Mouse (Mus musculus): ENCODE data around the gene Arf5. TPM values are rescaled to one million over a fixed set of nuclear protein-coding genes. Genes with fewer than 3 reads are reported as not detected.

Gene Arf5
- total RNA-seq (2022) = 100 to 1,000 TPM; 230 to 256 (median 247) TPM

- peak; percentile 80 to 89 for DNase-seq (ENCODE audit: low spot score in 2 of 2)
Observed at GRCm38 (mm10) chr6:28423313-28423712, at the start of gene Arf5. Arf5 (plus strand) TSS chr6:28423560.

- no peak for DNase-seq (ENCODE audit: low spot score in 2 of 2)
Observed at GRCm38 (mm10) chr6:28381983-28382382, 41.4 kb upstream of the Arf5 start.

- DNase-seq (ENCODE audit: low spot score in 2 of 2) = no peak
Observed at GRCm38 (mm10) chr6:28385169-28385568, 38.2 kb upstream of the Arf5 start.

- no peak for DNase-seq (ENCODE audit: low spot score in 2 of 2)
Observed at GRCm38 (mm10) chr6:28389038-28389437, 34.3 kb upstream of the Arf5 start.

GRCm38 (mm10) chr6:28396051-28396852 lies 27.1 kb upstream of the Arf5 start:
- DNase-seq (ENCODE audit: low spot score in 2 of 2) = no peak

GRCm38 (mm10) chr6:28396853-28397457 lies 26.4 kb upstream of the Arf5 start:
- no peak for DNase-seq (ENCODE audit: low spot score in 2 of 2)

GRCm38 (mm10) chr6:28397681-28398203 lies 25.6 kb upstream of the Arf5 start, which contains the start of gene Zfp800:
Zfp800 (minus strand) TSS chr6:28398005.
- no peak for DNase-seq (ENCODE audit: low spot score in 2 of 2)

- no peak for DNase-seq (ENCODE audit: low spot score in 2 of 2)
Observed at GRCm38 (mm10) chr6:28398726-28399125, 24.6 kb upstream of the Arf5 start.

- DNase-seq (ENCODE audit: low spot score in 2 of 2) = no peak
Observed at GRCm38 (mm10) chr6:28399791-28400190, 23.6 kb upstream of the Arf5 start.

GRCm38 (mm10) chr6:28410053-28410452 lies 13.3 kb upstream of the Arf5 start:
- DNase-seq (ENCODE audit: low spot score in 2 of 2) = no peak

GRCm38 (mm10) chr6:28411236-28411635 lies 12.1 kb upstream of the Arf5 start:
- no peak for DNase-seq (ENCODE audit: low spot score in 2 of 2)

- DNase-seq (ENCODE audit: low spot score in 2 of 2) = no peak
Observed at GRCm38 (mm10) chr6:28416981-28417380, 6.4 kb upstream of the Arf5 start.

- peak in 1 of 2 experiments; percentile 50 for DNase-seq (ENCODE audit: low spot score in 2 of 2)
Observed at GRCm38 (mm10) chr6:28418449-28418848, 4.9 kb upstream of the Arf5 start.

- no peak for DNase-seq (ENCODE audit: low spot score in 2 of 2)
Observed at GRCm38 (mm10) chr6:28419673-28420072, 3.7 kb upstream of the Arf5 start.

GRCm38 (mm10) chr6:28420361-28420760 lies 3.0 kb upstream of the Arf5 start:
- peak in 1 of 2 experiments; percentile 29 for DNase-seq (ENCODE audit: low spot score in 2 of 2)

- no peak for DNase-seq (ENCODE audit: low spot score in 2 of 2)
Observed at GRCm38 (mm10) chr6:28420865-28421264, 2.5 kb upstream of the Arf5 start.

- peak; percentile 87 to 94 for DNase-seq (ENCODE audit: low spot score in 2 of 2)
Observed at GRCm38 (mm10) chr6:28421469-28422000, 1.8 kb upstream of the Arf5 start.

GRCm38 (mm10) chr6:28422651-28423290 lies 589 bp upstream of the Arf5 start:
- DNase-seq (ENCODE audit: low spot score in 2 of 2) = no peak

GRCm38 (mm10) chr6:28423767-28424695 lies 671 bp downstream of the Arf5 start:
- DNase-seq (ENCODE audit: low spot score in 2 of 2) = peak; percentile 39 to 59

GRCm38 (mm10) chr6:28425019-28425418 lies 1.7 kb downstream of the Arf5 start:
- DNase-seq (ENCODE audit: low spot score in 2 of 2) = no peak
